Mouse (Mus musculus) heart, embryonic 13.5 days (tissue): Measurements from ENCODE around the gene Zdhhc4. TPM values are rescaled to one million over a fixed set of nuclear protein-coding genes. Genes with fewer than 3 reads are reported as not detected.

Experiments
- ATAC-seq: fragments of 200-750 bp; cut with Nextera tagmentation; 2 replicates; pipeline ENCODE4 v1.8.0; 2017; ENCODE audit warnings: moderate TSS enrichment; ENCODE audit not compliant: insufficient number of reproducible peaks, low FRiP score, low TSS enrichment; ENCODE audit errors: extremely low read depth
- H3K27ac ChIP-seq: fragments of 300-500 bp; sonication (generic); replicated peaks from 2 replicates; pipeline ENCODE4 v1.5.1; 2015; ENCODE audit warnings: moderate library complexity, mild to moderate bottlenecking, inconsistent platforms
- H3K27me3 ChIP-seq: fragments of 300-500 bp; sonication (generic); replicated peaks from 2 replicates; pipeline ENCODE4 v1.6.1; 2015; ENCODE audit warnings: mild to moderate bottlenecking, inconsistent platforms
- H3K36me3 ChIP-seq: fragments of 300-500 bp; sonication (generic); 2 replicates; pipeline ENCODE4 v1.6.1; 2015; ENCODE audit warnings: mild to moderate bottlenecking, inconsistent platforms
- H3K4me1 ChIP-seq: fragments of 300-500 bp; sonication (generic); 2 replicates; pipeline ENCODE4 v1.6.1; 2015; ENCODE audit warnings: inconsistent platforms
- H3K4me2 ChIP-seq: fragments of 300-500 bp; sonication (generic); 2 replicates; pipeline ENCODE4 v1.6.1; 2015; ENCODE audit warnings: inconsistent platforms, mild to moderate bottlenecking, moderate library complexity
- H3K4me3 ChIP-seq: fragments of 300-500 bp; sonication (generic); 2 replicates; pipeline ENCODE4 v1.5.1; 2015; ENCODE audit warnings: moderate library complexity, mild to moderate bottlenecking, inconsistent platforms
- H3K9ac ChIP-seq: fragments of 300-500 bp; sonication (generic); 2 replicates; pipeline ENCODE4 v1.6.1; 2015; ENCODE audit warnings: inconsistent platforms, mild to moderate bottlenecking, moderate library complexity
- H3K9me3 ChIP-seq: fragments of 300-500 bp; sonication (generic); 2 replicates; pipeline ENCODE4 v1.6.1; 2016; ENCODE audit warnings: inconsistent platforms
- WGBS: fragments of 180-500 bp; shearing (Covaris S2); methylation state at CpG from one replicate; pipeline ENCODE4 v1.1.7; 2015; ENCODE audit warnings: mixed read lengths; 5-methylcytosine and 5-hydroxymethylcytosine counted together
- polyA plus RNA-seq: library from polyadenylated mRNA; unstranded; fragments of >200 nt; fragmentation: Nextera tagmentation; extraction: Ambion mirVana; gene quantifications from 2 replicates; pipeline ENCODE4 v1.2.1, GENCODE M21; 2015

The Zdhhc4 gene
- polyA plus RNA-seq, 1 experiment from 2014 or later: 50.5 TPM

GRCm38 (mm10) chr5:143272540-143273330 lies 56.3 kb downstream of the Zdhhc4 start:
- H3K9ac ChIP-seq: no peak overlapping the region
- no peak overlapping the region for H3K4me3 ChIP-seq
- no peak overlapping the region for H3K4me2 ChIP-seq
- peaks cover 29% of the 10 kb centered on the region for H3K4me1 ChIP-seq
- no peak overlapping the region for H3K27ac ChIP-seq
- peaks cover 36% of the 10 kb centered on the region for H3K27me3 ChIP-seq
- ATAC-seq: no peak
- H3K9me3 ChIP-seq: no peaks in the 10 kb centered on the region
- no peaks in the 10 kb centered on the region for H3K36me3 ChIP-seq
- WGBS: 85% methylated on average over 16 of the region's 16 CpGs

DNA sequence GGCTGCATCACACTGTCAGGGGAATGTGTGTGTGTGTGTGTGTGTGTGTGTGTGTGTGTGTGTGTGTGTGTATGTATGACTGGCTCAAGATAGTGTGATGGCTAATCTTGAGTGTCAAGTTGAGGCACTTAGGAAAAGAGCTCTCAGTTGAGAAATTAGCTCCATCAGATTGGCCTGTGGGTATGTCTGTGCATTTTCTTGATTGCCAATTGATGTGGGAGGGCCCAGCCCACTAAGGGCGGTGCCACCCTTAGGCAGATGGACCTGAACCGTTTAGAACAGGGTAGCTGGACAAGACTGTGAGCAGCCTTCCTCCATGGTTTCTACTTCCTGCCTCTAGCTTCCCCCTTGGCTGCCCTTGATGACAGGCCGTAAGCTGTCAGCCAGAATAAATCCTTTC lies 56.9 kb downstream of the Zdhhc4 start:
- H3K27ac ChIP-seq: no peak overlapping the region
- H3K4me3 ChIP-seq: no peak overlapping the region
- H3K4me1 ChIP-seq: peaks cover 29% of the 10 kb centered on the region
- WGBS: 71% methylated on average over 3 of the region's 3 CpGs
- no peaks in the 10 kb centered on the region for H3K36me3 ChIP-seq
- H3K27me3 ChIP-seq: peaks cover 29% of the 10 kb centered on the region
- H3K9ac ChIP-seq: no peak overlapping the region
- no peaks in the 10 kb centered on the region for H3K9me3 ChIP-seq
- H3K4me2 ChIP-seq: no peak overlapping the region
- ATAC-seq: no peak

- ATAC-seq: no peak
- Histone ChIP-seq H3K4me3 (no peak overlapping the region), H3K27me3 (peaks cover 25% of the 10 kb centered on the region), H3K27ac (no peak overlapping the region), H3K9me3 (no peaks in the 10 kb centered on the region), H3K4me1 (peaks cover 29% of the 10 kb centered on the region), H3K4me2 (no peak overlapping the region), H3K36me3 (no peaks in the 10 kb centered on the region), H3K9ac (no peak overlapping the region)
- WGBS: 65% methylated on average over 6 of the region's 6 CpGs
Observed at GRCm38 (mm10) chr5:143271642-143272041, 57.4 kb downstream of the Zdhhc4 start.

GRCm38 (mm10) chr5:143270151-143270519 lies 58.9 kb downstream of the Zdhhc4 start:
- 5% methylated on average over 12 of the region's 12 CpGs for WGBS
- no peaks in the 10 kb centered on the region for H3K9me3 ChIP-seq
- H3K4me3 ChIP-seq: peak overlapping the region; percentile 93
- peak overlapping the region; percentile 96 for H3K9ac ChIP-seq
- peaks cover 34% of the 10 kb centered on the region for H3K4me1 ChIP-seq
- no peak overlapping the region for H3K27ac ChIP-seq
- no peaks in the 10 kb centered on the region for H3K36me3 ChIP-seq
- ATAC-seq: no peak
- peaks cover 10% of the 10 kb centered on the region for H3K27me3 ChIP-seq
- peak overlapping the region; percentile 91 for H3K4me2 ChIP-seq

DNA sequence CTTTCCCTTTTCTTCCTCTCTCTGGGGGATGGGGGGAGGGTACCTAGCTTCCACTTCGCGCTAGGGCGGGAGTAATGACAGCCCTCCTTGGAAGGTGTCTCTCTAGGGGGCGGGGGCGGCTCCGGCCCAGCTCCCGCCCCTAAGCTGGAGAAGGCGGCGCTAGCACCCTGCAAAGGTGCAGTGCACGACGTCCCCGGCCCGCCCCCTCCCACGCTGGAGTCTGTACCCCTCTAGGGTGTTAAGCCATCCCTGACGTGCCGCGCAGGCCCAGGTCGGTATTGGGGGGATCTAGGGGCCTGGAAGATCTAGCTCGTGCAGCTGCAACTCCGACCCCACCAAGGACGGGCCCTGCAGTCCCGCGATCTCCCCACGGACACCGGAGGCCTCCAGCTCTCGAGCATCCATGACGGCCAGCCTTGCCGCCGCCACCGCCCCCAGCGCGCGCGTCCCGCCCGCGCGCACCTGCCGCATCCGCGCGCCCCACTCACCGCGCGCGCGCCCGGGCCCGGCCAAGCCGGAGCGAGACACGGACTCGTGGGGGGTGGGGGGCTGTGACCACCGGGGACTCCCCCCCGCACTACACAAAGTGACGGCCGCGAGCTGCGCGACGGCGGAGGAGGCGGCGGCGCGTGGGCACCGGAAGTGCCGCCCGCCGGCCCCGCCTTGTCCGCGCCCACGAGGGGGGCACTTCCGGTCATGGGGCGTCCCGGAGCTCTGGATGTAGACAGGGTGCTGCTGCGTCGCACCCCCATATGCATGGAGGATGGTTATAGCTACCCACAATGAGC lies 59.5 kb downstream of the Zdhhc4 start, which contains the start of gene Zfp316:
Zfp316 (minus strand) TSS at position 660 of the 788 bp plus-strand sequence.
- peak within 1 kb of the TSS; percentile 73 for H3K27ac ChIP-seq
- under 1% methylated on average over 70 of the region's 79 CpGs for WGBS

GRCm38 (mm10) chr5:143268985-143269362 lies 60.1 kb downstream of the Zdhhc4 start:
- ATAC-seq: no peak
- peaks cover 6% of the 10 kb centered on the region for H3K36me3 ChIP-seq

More for the DNA sequence above, 59.5 kb downstream of the Zdhhc4 start, which contains the start of gene Zfp316:
- H3K9me3 ChIP-seq: no peaks in the 10 kb centered on the region
- H3K4me3 ChIP-seq: peak within 1 kb of the TSS; percentile 93
- ATAC-seq: peak; percentile 62; the same call in 1 of the 2 replicates
- H3K9ac ChIP-seq: peak within 1 kb of the TSS; percentile 96
- peaks cover 4% of the 10 kb centered on the region for H3K27me3 ChIP-seq
- H3K4me2 ChIP-seq: peak within 1 kb of the TSS; percentile 91
- peaks cover 40% of the 10 kb centered on the region for H3K4me1 ChIP-seq
- H3K36me3 ChIP-seq: peaks cover under 1% of the 10 kb centered on the region; the same call in 1 of the 2 replicates

GRCm38 (mm10) chr5:143266794-143267193 lies 62.3 kb downstream of the Zdhhc4 start:
- ATAC-seq: no peak
- Histone ChIP-seq H3K4me2 (no peak overlapping the region), H3K27me3 (no peaks in the 10 kb centered on the region), H3K9me3 (no peaks in the 10 kb centered on the region), H3K9ac (no peak overlapping the region), H3K27ac (no peak overlapping the region), H3K36me3 (peaks cover 28% of the 10 kb centered on the region), H3K4me1 (peaks cover 40% of the 10 kb centered on the region), H3K4me3 (no peak overlapping the region)
- WGBS: 82% methylated on average over 6 of the region's 6 CpGs

More at GRCm38 (mm10) chr5:143268985-143269362, 60.1 kb downstream of the Zdhhc4 start:
- Histone ChIP-seq H3K4me3 (peak overlapping the region; percentile 93), H3K9ac (peak overlapping the region; percentile 96), H3K9me3 (no peaks in the 10 kb centered on the region), H3K27ac (0 out of 2 replicates have a peak overlapping the region, but pooled peaks have one; percentile 73), H3K27me3 (no peaks in the 10 kb centered on the region), H3K4me2 (peak overlapping the region; percentile 91), H3K4me1 (peaks cover 40% of the 10 kb centered on the region)
- WGBS: 31% methylated on average over 8 of the region's 8 CpGs

Other genes with a start within 250 kb of the Zdhhc4 start
- 24.6 and 25.1 TPM in 2 replicates for gene Rnf216, start 216.3 kb downstream of the Zdhhc4 start, polyA plus RNA-seq
- gene Olfr718-ps1, start 181.7 kb downstream of the Zdhhc4 start, polyA plus RNA-seq: not detected in 2 replicates
- 7.2 and 7.8 TPM in 2 replicates for gene Rbak, start 148.5 kb downstream of the Zdhhc4 start, polyA plus RNA-seq
- not detected in 2 replicates for gene Spdye4b, start 148.2 kb downstream of the Zdhhc4 start, polyA plus RNA-seq
- not detected in 2 replicates for gene Spdye4a, start 102.4 kb downstream of the Zdhhc4 start, polyA plus RNA-seq
- 7.0 and 7.9 TPM in 2 replicates for gene Zfp12, start 94.1 kb downstream of the Zdhhc4 start, polyA plus RNA-seq
- gene Zfp316, start 59.2 kb downstream of the Zdhhc4 start, polyA plus RNA-seq: 1.5 and 1.8 TPM in 2 replicates
- gene Zfp853, start 35.6 kb downstream of the Zdhhc4 start, polyA plus RNA-seq: 0.05 TPM in 1 of 2 replicates, not detected in the other
- 22.6 and 22.7 TPM in 2 replicates for gene E130309D02Rik, start 13.9 kb downstream of the Zdhhc4 start, polyA plus RNA-seq
- 0.14 TPM in 1 of 2 replicates, not detected in the other for gene Grid2ip, start 28.1 kb upstream of the Zdhhc4 start, polyA plus RNA-seq
- 250 and 258 TPM in 2 replicates for gene Kdelr2, start 74.6 kb upstream of the Zdhhc4 start, polyA plus RNA-seq
- 9.0 and 9.1 TPM in 2 replicates for gene Daglb, start 135.3 kb upstream of the Zdhhc4 start, polyA plus RNA-seq
- 352 and 355 TPM in 2 replicates for gene Rac1, start 198.8 kb upstream of the Zdhhc4 start, polyA plus RNA-seq